Mouse (Mus musculus): Measurements from ENCODE around the gene Hmgb2.

- TF ChIP-seq POLR2A (IDR thresholded peaks at IDR 0.05; ENCODE audit: borderline replicate concordance, extremely low read depth, low read depth, low read length) (no peak), CTCF (IDR thresholded peaks at IDR 0.05; ENCODE audit: insufficient read depth, low read length) (no peak)
Measured at GRCm38 (mm10) chr8:57560926-57561325, 49.2 kb downstream of the Hmgb2 start.

Measured in lung, adult 2 months (tissue).